Mouse (Mus musculus) gastrocnemius, adult 8-10 months (tissue): ENCODE results near the gene Pex3. TPM values are rescaled to one million over a fixed set of nuclear protein-coding genes. Genes with fewer than 3 reads are reported as not detected.

Source experiments
- DNase-seq, 2 experiments: peaks; one replicate each; pipeline ENCODE4 v3.0.0; 2022; ENCODE audit warnings: low spot score in 2 of 2
- total RNA-seq, 4 experiments: library from RNA; stranded (reverse); gene quantifications; 2 replicates each; pipeline ENCODE4 v1.2.4; 2022

Pex3 gene
- total RNA-seq, result 1 to 10 TPM; 8.5 to 9.7 (median 8.9) TPM

DNA sequence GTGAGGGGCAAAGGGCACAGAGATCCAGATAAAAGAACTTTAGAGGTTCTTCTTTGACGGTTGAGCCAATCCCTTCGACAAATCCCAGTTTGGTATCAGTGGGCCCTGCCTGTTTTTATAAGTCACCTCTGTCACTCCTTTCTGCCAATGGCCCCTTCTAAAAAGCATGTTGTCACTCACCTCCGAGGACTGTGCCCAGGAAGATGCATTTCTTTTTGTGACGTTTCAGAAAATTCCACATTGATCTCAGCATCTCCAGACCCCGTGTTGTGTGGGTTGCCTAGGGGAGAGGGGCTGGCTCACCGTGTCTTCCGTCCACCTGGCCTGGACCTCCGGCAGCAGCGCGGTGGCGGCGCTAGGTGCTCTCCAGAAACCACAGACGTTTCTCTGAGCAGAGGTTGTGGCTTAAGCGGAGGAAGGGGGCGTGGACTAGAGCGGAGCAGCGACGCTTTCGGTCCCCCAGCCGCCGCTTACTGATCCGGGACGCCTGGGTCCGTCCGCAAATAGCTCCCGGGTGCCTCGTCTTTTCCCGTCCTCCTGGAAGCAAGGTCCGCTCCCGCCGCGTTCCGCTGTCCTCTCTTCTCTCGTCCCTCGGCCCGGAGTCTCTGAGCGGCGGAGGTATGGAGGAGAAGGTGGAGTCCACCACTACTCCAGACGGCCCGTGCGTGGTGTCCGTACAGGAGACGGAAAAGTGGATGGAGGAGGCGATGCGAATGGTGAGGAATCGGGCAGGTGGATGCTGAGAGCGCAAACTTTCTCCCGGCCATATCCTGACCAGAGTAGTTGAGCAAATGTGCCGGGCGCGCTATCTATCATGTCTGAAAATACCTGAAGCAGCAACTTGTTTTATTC is at the start of gene Pex3, which contains the start of gene Adat2:
TSS of gene Pex3 (minus strand) at position 497 of the 852 bp plus-strand sequence.
TSS of gene Adat2 (plus strand) at position 249 of the 852 bp plus-strand sequence.
- DNase-seq, result peak; percentile 76 to 77

DNA sequence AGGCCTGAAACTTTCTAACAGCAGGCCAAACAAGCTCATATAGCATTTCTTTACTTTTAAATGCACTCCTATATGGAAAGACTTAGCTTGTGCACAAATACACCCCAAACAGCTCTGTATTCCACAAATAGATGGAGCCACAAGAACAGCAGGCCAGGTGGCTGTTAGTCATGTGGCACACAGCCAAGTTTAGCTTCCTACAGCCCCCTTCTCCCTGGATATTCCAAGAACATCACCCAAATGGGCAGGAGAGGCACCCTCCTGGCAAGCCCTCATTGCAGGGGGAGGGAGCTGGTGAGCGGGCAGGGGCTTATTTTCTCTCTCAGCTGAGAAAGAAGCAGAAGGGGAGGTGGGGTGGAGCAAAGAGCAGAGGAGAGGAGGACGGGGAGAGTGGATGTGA is 48.0 kb upstream of the Pex3 start:
- DNase-seq, result no peak

DNA sequence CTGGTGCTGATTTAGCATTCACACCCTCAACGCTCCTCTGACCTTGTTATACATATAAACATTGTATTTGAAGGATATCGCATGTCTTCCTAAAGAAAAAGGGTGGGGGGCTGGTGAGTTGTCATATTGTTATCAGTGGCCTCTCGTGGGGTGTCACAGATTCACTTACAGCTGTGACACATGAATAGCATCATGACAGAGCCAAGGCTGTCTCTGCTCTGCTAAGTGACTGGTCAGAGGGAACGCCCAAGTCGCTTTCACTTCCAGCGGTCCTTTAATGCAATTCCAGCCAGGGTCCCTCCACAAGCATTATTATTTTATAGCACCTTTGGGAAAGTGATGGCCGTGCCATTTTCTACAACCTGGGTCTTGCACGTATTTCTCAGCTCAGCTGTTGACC is 44.5 kb upstream of the Pex3 start:
- no peak for DNase-seq

DNA sequence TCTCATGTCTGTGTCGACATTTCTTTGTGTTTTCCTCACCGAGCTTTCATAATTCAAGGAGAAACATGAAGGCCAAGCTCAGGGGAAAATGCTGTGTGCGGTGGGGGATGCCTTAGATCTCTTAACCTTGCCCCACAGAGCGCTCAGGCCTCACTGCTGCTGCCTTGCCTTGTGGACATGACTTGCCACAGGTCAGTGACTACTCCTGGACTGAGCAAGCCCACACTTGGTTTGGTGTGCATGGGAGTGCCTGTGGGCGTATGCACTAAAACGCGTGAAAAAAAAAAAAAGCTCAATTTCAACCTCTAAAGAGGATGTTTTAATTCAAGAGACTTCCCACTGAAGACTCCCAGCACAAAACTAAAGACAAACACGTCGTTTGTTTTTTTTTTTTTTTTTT is 43.9 kb upstream of the Pex3 start:
- no peak for DNase-seq

DNA sequence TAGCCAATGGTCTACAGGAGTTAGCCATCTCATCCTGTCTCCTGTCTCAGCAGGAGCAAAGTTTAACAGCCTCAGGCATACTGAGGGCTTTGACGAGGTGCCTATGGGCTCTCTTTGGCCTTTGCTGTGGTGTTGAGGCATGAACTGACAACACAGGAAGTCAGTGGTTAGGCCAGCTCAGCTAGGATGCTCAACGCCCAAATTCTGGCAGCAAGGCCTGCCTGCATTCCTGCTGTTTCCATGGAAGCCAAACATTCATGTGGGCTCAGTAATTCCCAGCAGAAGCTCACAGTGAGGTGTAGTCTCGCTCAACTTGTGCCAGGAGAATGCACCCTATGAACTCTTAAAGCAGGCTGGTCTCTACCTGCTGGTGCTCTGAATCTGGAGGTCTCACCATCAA is 43.1 kb upstream of the Pex3 start:
- no peak for DNase-seq

DNA sequence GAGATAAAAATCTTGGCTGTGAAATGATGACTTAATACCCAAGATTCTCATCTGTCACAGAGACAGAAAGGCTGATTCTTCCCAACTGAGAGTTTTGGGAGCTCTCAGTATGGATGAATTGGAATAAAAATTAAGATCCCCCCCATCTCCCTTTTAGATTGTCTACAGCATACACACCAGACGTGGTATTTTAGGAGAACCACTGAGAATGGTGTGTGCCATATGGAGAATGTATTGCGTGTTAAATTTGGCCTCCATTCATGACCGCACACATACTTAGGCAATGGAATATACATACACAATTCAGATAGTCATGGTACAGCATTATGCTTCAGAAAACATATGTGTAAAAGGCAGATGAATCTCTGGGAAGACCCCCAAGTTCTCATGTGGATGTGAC is 40.6 kb upstream of the Pex3 start:
- no peak for DNase-seq

DNA sequence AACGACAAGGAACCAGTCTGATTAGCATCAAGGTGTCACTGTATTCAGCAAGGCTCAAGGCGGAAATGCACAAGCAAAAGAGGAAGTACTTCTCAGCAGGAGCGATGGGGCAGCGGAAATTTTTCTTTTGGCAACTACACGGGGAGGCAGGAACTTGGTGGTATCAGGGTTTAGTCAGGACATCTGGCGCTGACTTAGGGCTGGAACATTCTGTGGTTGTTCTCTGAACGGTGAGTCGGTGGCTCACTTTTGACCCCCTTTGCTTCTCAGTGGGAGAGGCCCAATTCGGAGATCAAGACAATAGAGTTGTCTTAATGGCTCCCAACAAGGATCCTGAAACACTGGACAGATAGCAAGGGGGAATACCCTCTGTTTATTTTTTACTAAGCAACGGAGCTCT is 39.3 kb upstream of the Pex3 start:
- no peak for DNase-seq

DNA sequence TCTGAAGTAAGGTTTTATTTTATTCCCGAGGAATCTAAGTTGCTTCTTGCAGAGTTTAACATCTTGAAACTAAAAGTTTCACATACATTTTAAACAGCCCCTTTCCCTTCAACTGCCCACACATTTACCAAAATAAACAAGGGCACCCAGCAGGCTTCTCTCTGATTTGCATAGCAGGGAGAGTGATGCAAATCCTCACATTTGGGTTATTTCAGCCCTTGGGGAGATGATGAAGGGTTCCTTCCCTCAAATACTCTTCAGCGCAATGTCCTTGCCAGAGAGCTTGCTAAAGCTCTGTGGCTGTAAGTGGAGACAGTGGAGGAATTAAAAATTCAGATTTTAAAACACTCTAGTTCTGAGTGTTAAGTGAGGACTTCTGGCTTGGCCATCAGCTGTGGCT is 35.0 kb upstream of the Pex3 start:
- no peak for DNase-seq

DNA sequence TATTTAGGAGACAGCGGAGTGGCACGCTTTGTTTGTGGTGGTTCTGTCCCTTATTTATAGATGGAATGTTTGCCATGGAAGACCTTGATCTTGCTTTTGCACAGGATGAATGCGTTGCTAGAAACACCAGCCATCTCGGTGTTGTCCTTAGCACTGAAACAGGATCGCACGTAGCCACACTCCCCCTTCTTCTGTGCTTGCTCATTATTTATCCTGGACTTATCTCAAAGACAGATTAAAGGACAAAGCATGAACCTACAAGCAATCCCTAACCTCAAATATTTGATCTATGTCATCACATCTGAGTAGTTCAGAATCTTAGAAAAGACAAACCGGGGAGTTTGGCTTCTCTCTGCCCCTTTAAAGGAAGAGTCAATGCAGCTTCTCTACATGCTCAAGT is 24.2 kb upstream of the Pex3 start:
- no peak for DNase-seq

DNA sequence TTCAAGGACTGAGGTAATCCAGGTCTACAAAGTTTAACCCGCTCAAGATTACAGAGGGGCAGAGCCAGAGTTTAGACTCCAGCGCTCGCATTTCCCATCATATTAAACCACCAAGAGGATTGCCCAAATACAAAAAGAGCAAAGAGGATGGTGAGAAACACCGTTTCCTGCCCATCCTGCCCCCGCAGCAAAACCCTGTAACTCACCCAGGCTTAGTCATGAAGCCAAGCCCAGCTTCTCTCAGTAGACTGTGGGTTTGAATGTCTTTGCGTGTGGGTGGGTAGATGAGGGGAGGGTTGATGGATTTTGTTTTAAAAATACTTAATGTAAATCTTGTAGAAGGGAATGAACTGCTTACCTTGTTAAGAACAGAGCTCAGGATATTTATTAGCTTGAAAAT is 19.5 kb upstream of the Pex3 start:
- DNase-seq, result no peak

DNA sequence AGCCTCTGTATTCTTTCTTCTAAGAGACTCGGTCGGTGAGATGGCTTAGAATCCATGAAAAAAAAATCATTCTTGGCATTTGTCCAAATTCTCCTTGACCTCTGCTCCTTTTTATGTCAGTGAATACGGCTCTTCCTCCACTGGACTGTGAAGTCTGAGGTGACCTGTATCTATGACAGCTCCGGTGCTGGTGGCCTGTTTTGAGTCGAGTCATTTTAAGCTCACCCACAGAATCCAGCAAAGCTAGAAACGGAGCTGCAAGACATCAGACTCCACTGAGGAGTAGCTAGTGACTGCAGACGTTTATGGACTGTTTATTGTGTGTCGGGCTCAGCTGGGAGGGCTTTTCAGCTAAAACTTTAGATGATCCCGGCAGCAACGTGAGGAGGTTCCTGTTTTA is 19.1 kb upstream of the Pex3 start:
- no peak for DNase-seq

DNA sequence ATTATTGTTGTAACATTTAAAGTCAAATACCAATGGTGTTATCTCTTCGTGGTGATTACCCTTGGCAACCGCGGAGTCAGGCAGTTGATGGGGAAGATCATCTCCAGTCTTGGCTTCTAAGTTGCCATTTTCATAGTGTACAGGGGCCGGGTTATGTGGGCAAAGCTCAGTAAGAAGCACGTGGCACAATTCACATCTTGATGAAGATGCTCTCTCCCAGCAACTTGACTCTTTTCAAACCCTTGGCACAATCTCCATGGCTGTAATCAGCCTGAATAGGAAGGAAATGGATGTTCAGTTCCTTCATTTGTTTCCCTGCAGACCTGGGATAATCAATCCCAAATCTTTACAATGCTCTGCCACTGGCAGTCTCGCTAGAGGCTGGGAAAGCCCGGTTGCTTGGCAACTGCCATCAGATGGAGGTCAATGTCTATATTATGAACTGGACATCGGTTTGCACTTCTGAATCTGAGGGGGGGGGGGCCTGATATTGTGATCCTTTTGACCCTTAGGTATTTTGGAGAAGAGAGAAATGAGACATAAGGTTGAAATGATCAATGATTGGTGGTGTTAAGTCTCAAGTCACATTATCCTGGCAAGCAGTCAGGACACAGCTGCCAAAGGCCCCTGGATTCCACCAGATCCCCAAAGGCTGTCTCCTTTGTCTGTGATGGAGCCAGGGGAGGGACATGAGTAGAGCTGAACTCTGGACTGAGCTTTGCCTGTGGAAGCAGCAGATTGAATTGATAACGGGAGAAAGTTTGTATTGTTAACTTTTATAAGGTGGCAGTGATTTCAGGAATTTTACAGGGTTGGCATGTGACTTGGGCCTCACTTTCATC is 18.0 kb upstream of the Pex3 start:
- DNase-seq, result no peak

DNA sequence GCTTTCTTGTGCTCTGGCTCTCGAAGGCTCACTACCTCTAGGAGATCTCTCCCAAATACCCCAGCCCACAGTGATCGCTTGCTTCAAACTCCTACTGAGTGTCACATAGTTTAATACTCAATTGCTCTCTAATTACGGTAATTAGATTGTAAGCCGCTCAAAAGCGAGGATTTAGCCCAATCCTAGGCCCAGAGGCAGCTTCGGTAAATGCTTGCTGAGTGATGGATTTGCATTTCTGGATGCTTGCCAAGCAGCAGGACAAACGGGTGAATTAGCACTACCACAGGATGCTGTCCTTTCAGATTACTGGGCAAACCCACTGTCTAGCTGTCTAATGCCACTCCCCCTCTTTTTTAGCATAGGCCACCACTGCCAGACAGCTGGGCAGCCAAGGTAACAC is 16.9 kb upstream of the Pex3 start:
- no peak for DNase-seq

DNA sequence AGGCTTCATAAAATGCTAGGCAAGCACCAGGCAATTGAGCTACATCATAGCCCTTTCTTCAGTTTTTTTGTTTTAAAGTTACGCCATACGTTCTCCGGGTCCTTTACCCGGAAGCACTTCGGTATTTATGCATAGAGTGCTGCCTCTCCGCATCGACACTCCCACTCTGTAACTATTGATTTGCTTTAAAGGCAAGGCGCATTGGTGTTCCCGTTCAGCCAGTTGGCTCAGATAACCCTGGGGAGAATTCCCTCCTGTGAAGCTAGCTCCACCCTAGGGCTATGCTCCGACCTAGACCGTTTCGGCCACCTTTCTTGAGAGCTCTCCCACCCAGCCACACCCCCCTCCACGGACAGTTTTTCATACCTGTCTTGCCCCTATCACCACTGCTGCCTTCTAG is 13.5 kb upstream of the Pex3 start:
- no peak for DNase-seq

DNA sequence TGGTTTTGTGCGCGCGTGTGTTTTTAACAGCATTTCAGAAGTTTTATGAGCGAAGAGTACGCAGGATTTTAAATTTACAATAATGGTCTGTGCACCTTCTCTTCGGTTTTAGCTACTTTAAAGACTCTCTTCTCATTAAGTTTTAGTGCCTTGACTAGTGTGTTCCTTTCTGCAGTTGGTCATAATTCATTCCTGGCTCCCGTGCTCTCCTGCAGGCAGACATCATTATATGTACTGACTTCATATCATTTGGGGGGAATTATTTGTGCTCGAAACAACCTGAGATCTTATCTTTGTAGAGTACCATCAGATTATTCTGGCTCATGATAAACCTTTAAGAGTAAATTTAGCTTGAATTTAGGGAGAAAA is 12.1 kb upstream of the Pex3 start:
- DNase-seq, result no peak

DNA sequence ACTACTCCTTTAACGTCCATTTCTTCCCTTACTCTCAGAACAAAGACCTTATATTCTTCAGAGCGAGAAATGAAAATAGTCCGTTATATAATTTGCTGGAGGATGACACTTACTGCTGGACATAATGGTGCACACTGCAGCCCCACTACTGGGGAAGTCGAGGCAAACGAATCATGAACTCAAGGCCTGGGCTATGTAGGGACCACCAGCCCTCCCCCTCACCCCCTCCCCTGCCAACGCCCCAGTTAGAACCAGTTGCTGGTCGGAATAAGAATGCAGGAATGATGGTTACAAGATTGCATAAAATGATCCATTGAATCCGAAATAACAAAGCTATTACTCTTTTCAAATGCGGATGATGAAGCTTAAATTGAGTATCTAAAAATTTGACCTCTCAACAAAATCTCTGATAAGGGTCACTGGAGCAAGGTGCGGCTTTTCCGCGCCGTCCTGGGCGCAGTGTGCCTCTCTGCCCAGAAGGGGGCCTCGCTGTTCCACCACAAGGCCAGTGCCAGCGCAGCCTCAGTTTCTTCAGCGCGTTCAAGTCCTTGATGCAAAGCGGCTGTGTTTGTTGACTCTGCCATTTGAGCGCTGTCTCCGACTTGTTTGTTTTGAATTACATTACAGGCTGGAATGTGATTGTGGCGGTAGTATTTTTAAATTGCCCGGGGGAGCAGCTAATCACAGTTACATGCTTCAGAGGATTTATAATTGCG is 11.6 kb upstream of the Pex3 start:
- peak; percentile 10 to 20 for DNase-seq

DNA sequence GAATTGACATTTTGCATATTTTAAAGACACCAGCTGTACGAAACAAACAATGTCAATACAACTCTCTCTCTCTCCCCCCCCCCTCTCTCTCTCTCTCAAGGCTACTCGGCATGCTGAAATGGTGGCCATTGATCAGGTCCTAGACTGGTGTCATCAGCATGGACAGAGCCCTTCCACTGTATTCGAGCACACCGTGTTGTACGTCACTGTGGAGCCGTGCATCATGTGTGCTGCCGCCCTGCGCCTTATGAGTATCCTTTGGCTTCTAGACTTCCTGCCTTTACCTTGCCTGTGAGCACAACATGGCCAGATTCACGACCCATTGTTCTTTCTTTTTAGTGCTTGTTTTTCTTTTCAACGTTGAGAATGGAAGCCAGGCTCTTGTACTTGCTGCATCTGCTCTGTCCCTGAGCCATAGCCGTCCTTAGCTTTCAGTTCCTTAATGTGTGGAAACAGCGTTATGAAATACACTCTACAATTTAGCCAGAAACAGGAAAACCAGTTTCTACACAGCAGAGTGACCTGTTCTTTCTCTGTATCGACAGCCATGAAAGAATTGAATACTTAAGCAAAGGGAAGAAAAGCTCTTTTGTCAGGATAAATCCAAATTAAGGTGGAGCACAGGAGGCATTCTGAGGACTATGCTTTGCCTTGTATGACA is 7.2 kb upstream of the Pex3 start:
- DNase-seq, result no peak

DNA sequence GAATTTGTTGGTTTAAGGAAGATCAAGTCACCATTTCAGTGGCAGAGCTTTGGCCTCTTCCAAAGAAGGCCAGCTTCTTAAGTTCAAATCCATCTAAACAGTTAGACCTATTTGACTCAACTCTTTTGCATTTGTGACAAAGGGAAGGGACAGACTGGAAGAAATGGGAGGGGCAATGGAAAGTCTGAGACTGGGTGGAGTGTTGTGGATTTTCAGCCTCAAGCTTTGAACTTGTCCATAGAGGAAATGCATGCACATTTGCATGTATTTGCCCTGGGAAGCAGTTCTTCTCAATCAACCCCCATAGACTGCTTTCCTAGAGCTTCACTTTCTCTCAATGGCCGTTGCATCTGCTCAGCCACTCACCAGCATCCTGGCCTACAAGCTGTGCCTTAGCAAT is 1.4 kb upstream of the Pex3 start:
- no peak for DNase-seq

DNA sequence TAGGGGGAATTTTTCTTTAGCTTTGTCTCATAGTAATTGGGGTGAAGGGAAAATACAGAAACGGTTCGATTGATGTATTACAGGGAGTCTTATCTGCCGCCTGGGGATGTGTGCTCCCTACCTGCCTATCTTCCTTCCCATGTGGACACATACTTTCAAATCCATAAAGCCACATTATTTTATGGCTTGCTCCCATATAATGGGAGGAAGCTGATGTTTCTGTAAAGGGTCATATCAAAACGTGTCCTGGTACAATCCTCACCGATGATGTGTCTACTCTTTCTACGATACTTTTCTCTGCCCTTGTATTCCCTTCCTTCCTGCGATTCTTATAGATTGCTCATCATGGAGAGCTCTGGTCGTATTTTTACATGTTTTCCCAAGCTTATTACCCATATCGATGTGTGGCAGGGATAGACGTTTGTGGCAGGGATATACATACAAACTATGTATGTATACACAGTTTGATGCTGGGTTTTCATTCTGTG is 600 bp upstream of the Pex3 start:
- DNase-seq, result no peak

DNA sequence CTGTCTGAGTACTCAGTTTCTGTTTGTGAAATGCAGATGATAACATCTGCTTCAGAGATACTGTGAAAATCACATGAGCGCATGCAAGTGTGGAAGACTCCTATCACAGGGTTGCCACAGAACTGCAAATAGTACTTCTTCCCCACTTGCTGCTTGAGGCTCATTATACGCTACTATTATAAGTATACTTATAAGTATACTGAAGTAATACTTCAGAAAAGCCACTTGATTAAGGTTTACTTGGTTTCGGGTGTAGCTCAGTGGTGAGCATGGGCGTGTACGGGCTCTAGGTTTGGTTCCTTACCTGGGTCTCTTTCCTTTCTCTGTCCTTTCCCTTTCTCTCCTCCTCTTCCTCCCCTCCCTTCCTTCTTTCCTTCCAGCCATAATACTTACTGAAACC is 11.2 kb downstream of the Pex3 start:
- no peak for DNase-seq

DNA sequence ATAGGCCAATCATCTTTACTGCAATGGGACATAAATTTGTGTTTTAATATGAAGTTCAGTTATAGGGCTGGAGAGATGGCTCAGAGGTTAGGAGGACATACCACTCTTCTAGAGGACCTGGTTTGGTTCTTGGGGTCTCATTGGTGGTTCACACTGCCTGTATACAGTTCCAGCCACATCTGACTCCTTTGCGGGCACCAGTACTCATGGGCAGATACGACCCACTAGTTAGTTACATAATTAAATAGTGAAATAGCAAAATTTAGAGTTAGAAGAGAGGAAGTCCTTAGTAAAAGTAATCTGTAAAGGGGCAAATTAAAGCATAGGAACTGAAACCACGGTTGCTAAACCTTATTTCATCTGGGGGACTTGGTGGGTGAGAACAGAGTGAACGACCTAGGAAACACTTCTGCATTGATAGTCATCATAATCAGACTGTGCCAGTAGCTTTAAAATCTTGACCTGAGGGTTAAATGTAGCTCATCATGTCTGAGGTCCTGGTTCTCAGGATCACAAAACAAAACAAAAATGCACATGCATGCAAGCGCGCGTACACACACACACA is 13.1 kb downstream of the Pex3 start:
- no peak for DNase-seq
